Mouse (Mus musculus) limb, embryonic 14.5 days (tissue): Measurements from ENCODE around the gene Gm7075. TPM values are rescaled to one million over a fixed set of nuclear protein-coding genes. Genes with fewer than 3 reads are reported as not detected.
"Not testable (repeated sequence)": the region's sequence is repeated elsewhere in the genome, so short reads cannot be mapped to it uniquely, and the experiment has no call there.

Experiments
- ATAC-seq: fragments of 200-750 bp; cut with Nextera tagmentation; 2 replicates; pipeline ENCODE4 v1.8.0; 2017; ENCODE audit warnings: low read depth, moderate number of reproducible peaks, moderate TSS enrichment; ENCODE audit not compliant: low FRiP score
- DNase-seq: peaks from one replicate; pipeline ENCODE4 v3.0.0-alpha.2; 2015; ENCODE audit warnings: low spot score
- H3K27ac ChIP-seq: fragments of 300-500 bp; sonication (generic); replicated peaks from 2 replicates; pipeline ENCODE4 v1.5.1; 2014; ENCODE audit warnings: low read depth, mild to moderate bottlenecking, low read length, moderate library complexity, mixed read lengths
- H3K27me3 ChIP-seq: fragments of 300-500 bp; sonication (generic); 2 replicates; pipeline ENCODE4 v1.6.1; 2014; ENCODE audit warnings: low read length, mixed read lengths; ENCODE audit not compliant: control insufficient read depth, insufficient read depth
- H3K36me3 ChIP-seq: fragments of 300-500 bp; sonication (generic); 2 replicates; pipeline ENCODE4 v1.6.1; 2014; ENCODE audit warnings: mild to moderate bottlenecking, low read length, moderate library complexity, mixed read lengths; ENCODE audit not compliant: control insufficient read depth, insufficient read depth
- H3K4me1 ChIP-seq: fragments of 300-500 bp; sonication (generic); 2 replicates; pipeline ENCODE4 v1.6.1; 2014; ENCODE audit warnings: antibody characterized with exemption, low read length, mixed read lengths; ENCODE audit not compliant: control insufficient read depth, insufficient read depth
- H3K4me2 ChIP-seq: fragments of 300-500 bp; sonication (generic); replicated peaks from 2 replicates; pipeline ENCODE4 v1.6.1; 2014; ENCODE audit warnings: low read depth, mild to moderate bottlenecking, low read length, moderate library complexity; ENCODE audit not compliant: severe bottlenecking
- H3K4me3 ChIP-seq: fragments of 300-500 bp; sonication (generic); replicated peaks from 2 replicates; pipeline ENCODE4 v1.5.1; 2014; ENCODE audit warnings: low read length
- H3K9ac ChIP-seq: fragments of 300-500 bp; sonication (generic); 2 replicates; pipeline ENCODE4 v1.6.1; 2014; ENCODE audit warnings: mild to moderate bottlenecking, low read depth, low read length, moderate library complexity; ENCODE audit not compliant: severe bottlenecking
- H3K9me3 ChIP-seq: fragments of 300-500 bp; sonication (generic); 2 replicates; pipeline ENCODE4 v1.6.1; 2016; ENCODE audit warnings: low read length; ENCODE audit not compliant: control insufficient read depth
- POLR2A ChIP-seq: fragments of 200-500 bp; IDR thresholded peaks from 2 replicates; pipeline ENCODE4 v1.8.0; 2012; ENCODE audit warnings: inconsistent platforms, mild to moderate bottlenecking, moderate library complexity, borderline replicate concordance; ENCODE audit not compliant: insufficient read depth, insufficient read length; ENCODE audit errors: extremely low read depth
- WGBS: fragments of 180-500 bp; shearing (Covaris S2); extraction: QIAGEN DNeasy Blood & Tissue Kit; methylation state at CpG from one replicate; pipeline ENCODE4 v1.1.7; 2014; 5-methylcytosine and 5-hydroxymethylcytosine counted together
- polyA plus RNA-seq, 2 experiments: library from polyadenylated mRNA; depleted of rRNA in 1 of 2; stranded (reverse) in 1 of 2; unstranded in 1 of 2; fragments of >200 nt; fragmentation: Nextera tagmentation in 1 of 2; extraction: Ambion mirVana in 1 of 2; gene quantifications; 2 replicates each; pipeline versions ENCODE4 v1.2.1 to v1.2.3; 2012 to 2014

Gene Gm7075
- polyA plus RNA-seq, 2 experiments: 0.21 TPM; not detected in 1

- Histone ChIP-seq H3K36me3 (no peaks in the 10 kb centered on the region), H3K27me3 (no peaks in the 10 kb centered on the region), H3K4me3 (no peak overlapping the region), H3K4me2 (no peak overlapping the region), H3K9ac (no peak overlapping the region), H3K4me1 (no peaks in the 10 kb centered on the region), H3K27ac (no peak overlapping the region), H3K9me3 (no peaks in the 10 kb centered on the region)
- ATAC-seq (no peak), DNase-seq (no peak)
- no peak for TF ChIP-seq POLR2A
- 88% methylated on average over 17 of the region's 17 CpGs for WGBS
These were observed 8.8 kb downstream of the Gm7075 start for GRCm38 (mm10) chr10:63412756-63413155.

- not testable (repeated sequence) for H3K4me1 ChIP-seq, H3K9me3 ChIP-seq, H3K27me3 ChIP-seq, H3K4me3 ChIP-seq, H3K4me2 ChIP-seq, ATAC-seq, H3K36me3 ChIP-seq, H3K27ac ChIP-seq, DNase-seq, H3K9ac ChIP-seq
- WGBS: 98% methylated on average over 6 of the region's 7 CpGs
These were observed 9.9 kb downstream of the Gm7075 start for GRCm38 (mm10) chr10:63411674-63412073.

- no peaks in the 10 kb centered on the region for H3K36me3 ChIP-seq
- no peak overlapping the region for H3K4me2 ChIP-seq
- H3K4me1 ChIP-seq: no peaks in the 10 kb centered on the region
- no peak overlapping the region for H3K9ac ChIP-seq
- ATAC-seq (no peak), DNase-seq (no peak)
- TF ChIP-seq POLR2A: no peak
- no peak overlapping the region for H3K27ac ChIP-seq
- H3K9me3 ChIP-seq: no peaks in the 10 kb centered on the region
- no peaks in the 10 kb centered on the region for H3K27me3 ChIP-seq
- H3K4me3 ChIP-seq: no peak overlapping the region
- 58% methylated on average over 16 of the region's 16 CpGs for WGBS
These were observed 11.2 kb downstream of the Gm7075 start for GRCm38 (mm10) chr10:63410162-63410956.

DNA sequence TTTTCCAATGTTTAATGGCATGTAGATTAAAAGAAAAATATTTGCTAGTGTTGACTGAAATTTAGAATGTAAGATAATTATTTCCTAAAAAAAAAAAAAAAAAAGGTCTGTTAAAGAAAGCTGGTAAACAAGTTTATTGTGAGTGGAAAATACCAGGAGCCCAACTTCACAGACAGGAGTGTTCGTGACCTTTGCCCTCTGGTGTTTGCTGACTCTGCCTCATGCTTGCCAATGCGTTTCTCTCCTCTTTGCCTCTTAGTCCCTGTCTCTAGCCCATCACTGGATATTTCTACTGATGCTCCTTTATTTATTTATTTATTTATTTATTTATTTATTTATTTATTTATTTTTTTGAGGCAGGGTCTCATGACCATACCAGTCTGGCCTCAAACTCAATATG, 18.0 kb downstream of the Gm7075 start:
- no peak for ATAC-seq

GRCm38 (mm10) chr10:63402731-63403504, 18.7 kb downstream of the Gm7075 start:
- no peak overlapping the region for H3K4me2 ChIP-seq
- ATAC-seq (no peak), DNase-seq (no peak)
- H3K36me3 ChIP-seq: no peaks in the 10 kb centered on the region
- H3K27me3 ChIP-seq: no peaks in the 10 kb centered on the region
- no peak for TF ChIP-seq POLR2A
- no peak overlapping the region for H3K9ac ChIP-seq
- H3K4me3 ChIP-seq: no peak overlapping the region
- H3K9me3 ChIP-seq: no peaks in the 10 kb centered on the region
- H3K27ac ChIP-seq: no peak overlapping the region
- no peaks in the 10 kb centered on the region for H3K4me1 ChIP-seq
- WGBS: 93% methylated on average over 5 of the region's 5 CpGs

More for the DNA sequence above, 18.0 kb downstream of the Gm7075 start:
- Histone ChIP-seq H3K4me2 (no peak overlapping the region), H3K27me3 (no peaks in the 10 kb centered on the region), H3K4me3 (no peak overlapping the region), H3K36me3 (no peaks in the 10 kb centered on the region), H3K27ac (no peak overlapping the region), H3K9me3 (no peaks in the 10 kb centered on the region), H3K4me1 (no peaks in the 10 kb centered on the region), H3K9ac (no peak overlapping the region)
- TF ChIP-seq POLR2A: no peak
- DNase-seq: no peak
- 74% methylated on average over 2 of the region's 2 CpGs for WGBS
